ENCODE assay signal across 22 mouse cellular contexts in genomic region chr14:75195530-75195929, GRCm38 (mm10). TPM values are rescaled to one million over a fixed set of nuclear protein-coding genes. Genes with fewer than 3 reads are reported as not detected.
A peak's percentile ranks its signal among the peaks of the same experiment; 100 is the strongest.
DNase-seq lines count a peak whose midpoint lies in the region; ATAC-seq and TF ChIP-seq lines count a peak whose summit lies in the region.
"Had no signal": no experiment of that assay in that cellular context is flagged by ENCODE, and none has a peak within 500 bp of the region (broad histone marks: within the 10 kb centered on the region; RNA-seq: fewer than 3 reads in every experiment).

No protein-coding gene starts in this region.

- no peak for TF ChIP-seq POLR2A in lung, adult 2 months (IDR thresholded peaks at IDR 0.05; ENCODE audit: borderline replicate concordance, extremely low read depth, low read depth, low read length)
- no peak for TF ChIP-seq POLR2A in CH12.LX (IDR thresholded peaks at IDR 0.05; ENCODE audit: low read depth, low read length)

- ATAC-seq in granulocyte monocyte progenitor cell, adult 5-6 weeks (replicated peaks; ENCODE audit: poor library complexity, severe bottlenecking) = peak; percentile 81
- ATAC-seq in intestine, embryonic 15.5 days = no peak
- ATAC-seq in kidney, embryonic 14.5 days (ENCODE audit: low FRiP score, low TSS enrichment) = no peak
- ATAC-seq: hindbrain, embryonic 16.5 days; midbrain, embryonic 16.5 days had no signal

- TF ChIP-seq CTCF in lung, adult 2 months (IDR thresholded peaks at IDR 0.05; ENCODE audit: insufficient read depth, low read length) = no peak
- TF ChIP-seq CTCF in CH12.LX (conservative IDR thresholded peaks at IDR 0.05 in 1 of 2, IDR thresholded peaks at IDR 0.05 in 1 of 2; ENCODE audit: low read depth in 2 of 2, low read length in 2 of 2) = no peak

- no peak overlapping the region for H3K4me3 ChIP-seq in lung, adult 2 months (replicated peaks; ENCODE audit: extremely low read depth, low read depth, low read length)
- H3K4me3 ChIP-seq in CH12.LX (replicated peaks in 1 of 3; ENCODE audit: low read depth in 2 of 3, low read length in 2 of 3, poor library complexity in 1 of 3) = no peak overlapping the region
- peak overlapping the region; percentile 16 for H3K4me3 ChIP-seq in megakaryocyte, embryonic 14.5 days (replicated peaks)
- H3K4me3 ChIP-seq in intestine, embryonic 15.5 days (replicated peaks) = no peak overlapping the region
- H3K4me3 ChIP-seq in kidney, embryonic 14.5 days (ENCODE audit: low read length) = no peak overlapping the region
- H3K4me3 ChIP-seq: layer of hippocampus, adult 2 months; left cerebral cortex, adult 2 months had no signal

- in situ Hi-C loops in CH12.LX (cut with MboI; ENCODE audit: low pct_ligation_motif_present, low pct_unique_long_range_greater_than_20kb, low sequenced_read_pairs) = loop anchor here (10.0 kb wide), 1 partner anchor 141 kb away; no protein-coding TSS in a partner anchor

- peaks cover 23 to 78% of the 10 kb centered on the region in 2 experiments for H3K36me3 ChIP-seq in CH12.LX (replicated peaks in 1 of 2; ENCODE audit: control insufficient read depth in 1 of 2, insufficient read depth in 1 of 2, low read length in 1 of 2)
- H3K36me3 ChIP-seq in megakaryocyte, embryonic 14.5 days (replicated peaks; ENCODE audit: low read length) = peaks cover 20% of the 10 kb centered on the region
- H3K36me3 ChIP-seq in intestine, embryonic 15.5 days = no peaks in the 10 kb centered on the region
- H3K36me3 ChIP-seq in kidney, embryonic 14.5 days (ENCODE audit: control insufficient read depth, insufficient read depth, low read length) = no peaks in the 10 kb centered on the region

- no peak overlapping the region for H3K4me2 ChIP-seq in CH12.LX (ENCODE audit: insufficient read depth, low read depth, poor library complexity, severe bottlenecking)
- no peak overlapping the region for H3K4me2 ChIP-seq in intestine, embryonic 15.5 days (replicated peaks)
- H3K4me2 ChIP-seq in kidney, embryonic 14.5 days (replicated peaks; ENCODE audit: low read depth, low read length) = no peak overlapping the region
- H3K4me2 ChIP-seq: heart, embryonic 11.5 days had no signal

- no peak overlapping the region for H3K9ac ChIP-seq in CH12.LX (ENCODE audit: insufficient read depth, low read depth)
- no peak overlapping the region for H3K9ac ChIP-seq in intestine, embryonic 15.5 days
- no peak overlapping the region for H3K9ac ChIP-seq in kidney, embryonic 14.5 days (ENCODE audit: low read depth, low read length)

- WGBS in lung, adult 2 months = 81% methylated on average over 5 of the region's 5 CpGs
- WGBS in intestine, embryonic 15.5 days = 92% methylated on average over 5 of the region's 5 CpGs
- WGBS in kidney, embryonic 14.5 days = 92% methylated on average over 5 of the region's 5 CpGs

- H3K4me1 ChIP-seq in lung, adult 2 months (ENCODE audit: control insufficient read depth, insufficient read depth, low read length) = no peaks in the 10 kb centered on the region; the same call in 1 of the 2 replicates
- peaks cover 22 to 78% of the 10 kb centered on the region in 2 experiments for H3K4me1 ChIP-seq in CH12.LX (ENCODE audit: control insufficient read depth in 1 of 2, insufficient read depth in 2 of 2)
- peaks cover 3% of the 10 kb centered on the region; the same call in 1 of the 2 replicates for H3K4me1 ChIP-seq in megakaryocyte, embryonic 14.5 days
- H3K4me1 ChIP-seq in intestine, embryonic 15.5 days (replicated peaks) = 0 out of 2 replicates have a peak, but pooled peaks cover 4% of the 10 kb centered on the region
- H3K4me1 ChIP-seq in kidney, embryonic 14.5 days (ENCODE audit: control insufficient read depth, insufficient read depth, low read length) = no peaks in the 10 kb centered on the region

- TF ChIP-seq RAD21 in CH12.LX (IDR thresholded peaks at IDR 0.05; ENCODE audit: low read depth, low read length) = no peak

- dilution Hi-C loops in CH12.LX (cut with MboI; ENCODE audit: extremely low pct_ligation_motif_present, extremely low pct_unique_long_range_greater_than_20kb, low sequenced_read_pairs) = no loop called here

- no peaks in the 10 kb centered on the region for H3K27me3 ChIP-seq in CH12.LX (replicated peaks)
- peaks cover 5% of the 10 kb centered on the region for H3K27me3 ChIP-seq in megakaryocyte, embryonic 14.5 days (replicated peaks)
- no peaks in the 10 kb centered on the region for H3K27me3 ChIP-seq in intestine, embryonic 15.5 days (replicated peaks)
- no peaks in the 10 kb centered on the region for H3K27me3 ChIP-seq in kidney, embryonic 14.5 days (ENCODE audit: control insufficient read depth, insufficient read depth, low read length)

- no peaks in the 10 kb centered on the region for H3K9me3 ChIP-seq in CH12.LX (replicated peaks; ENCODE audit: low read length)
- H3K9me3 ChIP-seq in megakaryocyte, embryonic 14.5 days = peaks cover 4% of the 10 kb centered on the region; the same call in 1 of the 2 replicates
- no peaks in the 10 kb centered on the region for H3K9me3 ChIP-seq in intestine, embryonic 15.5 days
- H3K9me3 ChIP-seq in kidney, embryonic 14.5 days (ENCODE audit: control insufficient read depth, low read length) = no peaks in the 10 kb centered on the region

- H3K27ac ChIP-seq in CH12.LX (ENCODE audit: insufficient read depth, low read depth) = peak overlapping the region; percentile 11; the same call in 1 of the 2 replicates
- no peak overlapping the region for H3K27ac ChIP-seq in intestine, embryonic 15.5 days
- no peak overlapping the region for H3K27ac ChIP-seq in kidney, embryonic 14.5 days (ENCODE audit: low read depth, low read length)
- H3K27ac ChIP-seq: layer of hippocampus, adult 2 months; left cerebral cortex, adult 2 months had no signal

- H3K79me2 ChIP-seq in CH12.LX (replicated peaks; ENCODE audit: control insufficient read depth, extremely low read depth, insufficient read depth, poor library complexity, severe bottlenecking) = peaks cover 69% of the 10 kb centered on the region

- peak; percentile 45 to 54 for DNase-seq in lung, adult 18-20 months
- no peak for DNase-seq in lung, adult 2 months
- DNase-seq in CH12.LX (ENCODE audit: extremely low read depth) = no peak
- no peak for DNase-seq in gastrocnemius, adult 18-20 months (ENCODE audit: low spot score)
- DNase-seq: adrenal gland, postnatal 36 days; cerebellum, adult 9-10 months; gastrocnemius, postnatal 25 days; heart, postnatal 14 days; kidney, adult 11 months; kidney, postnatal 10 days had no signal

- no peak for TF ChIP-seq EP300 in CH12.LX (IDR thresholded peaks at IDR 0.05; ENCODE audit: low read length)

TF ChIP-seq in CH12.LX, 34 proteins besides CTCF, POLR2A, EP300 and RAD21:
- TF ChIP-seq SMC3 (IDR thresholded peaks at IDR 0.05; ENCODE audit: low read depth, low read length) (no peak), GABPA (IDR thresholded peaks at IDR 0.05; ENCODE audit: insufficient replicate concordance, low read depth, low read length) (no peak), NRF1 (IDR thresholded peaks at IDR 0.05; ENCODE audit: low read depth, low read length) (no peak), NELFE (IDR thresholded peaks at IDR 0.05; ENCODE audit: low read depth, low read length) (no peak), ZMIZ1 (IDR thresholded peaks at IDR 0.05; ENCODE audit: low read depth, low read length) (no peak), ZKSCAN1 (IDR thresholded peaks at IDR 0.05; ENCODE audit: borderline replicate concordance, low read depth, low read length) (no peak), IRF4 (IDR thresholded peaks at IDR 0.05; ENCODE audit: low read depth, low read length) (no peak), BHLHE40 (IDR thresholded peaks at IDR 0.05; ENCODE audit: low read depth, low read length) (no peak), JUND (conservative IDR thresholded peaks at IDR 0.05; ENCODE audit: low read depth, low read length) (no peak), SIN3A (IDR thresholded peaks at IDR 0.05; ENCODE audit: low read length) (no peak), MXI1 (IDR thresholded peaks at IDR 0.05; ENCODE audit: low read depth, low read length) (no peak), PAX5 (IDR thresholded peaks at IDR 0.05; ENCODE audit: low read length) (no peak), UBTF (IDR thresholded peaks at IDR 0.05; ENCODE audit: low read depth, low read length) (no peak), TCF12 (IDR thresholded peaks at IDR 0.05; ENCODE audit: low read depth, low read length) (no peak), E2F4 (IDR thresholded peaks at IDR 0.05; ENCODE audit: insufficient replicate concordance, low read depth, low read length) (no peak), CHD1 (IDR thresholded peaks at IDR 0.05; ENCODE audit: low read depth, low read length) (no peak), ETS1 (conservative IDR thresholded peaks at IDR 0.05; ENCODE audit: low read depth, low read length) (no peak), KAT2A (IDR thresholded peaks at IDR 0.05; ENCODE audit: insufficient replicate concordance, low read length) (no peak), MAX (IDR thresholded peaks at IDR 0.05; ENCODE audit: low read length) (no peak), MAZ (IDR thresholded peaks at IDR 0.05; ENCODE audit: low read depth, low read length) (no peak)

RNA-seq across cellular contexts. Expression of gene Cpb2, which starts 46.6 kb away (rescaled TPM):
- polyA plus RNA-seq in lung, adult 2 months (2012; rRNA removed) = 0.09 and 0.10 TPM in 2 replicates
- total RNA-seq in CH12.LX (2012; rRNA removed) = not detected in 2 replicates
- not detected in 2 replicates for total RNA-seq in CH12.LX (2014; rRNA removed)
- polyA plus RNA-seq in CH12.LX (2012; ENCODE audit: insufficient read length, low read depth) = not detected in 2 replicates
- not detected in 2 replicates for total RNA-seq in granulocyte monocyte progenitor cell, adult 5-6 weeks (2014; fragmentation: Nextera tagmentation)
- not detected in 2 replicates for total RNA-seq in granulocyte monocyte progenitor cell, adult 5-6 weeks (2017)
- polyA plus RNA-seq in megakaryocyte, embryonic 14.5 days (2012; ENCODE audit: insufficient read depth, low replicate concordance) = not detected in 2 replicates
- 4.0 and 4.7 TPM in 2 replicates for polyA plus RNA-seq in intestine, embryonic 15.5 days (2015; fragmentation: Nextera tagmentation; extraction: Ambion mirVana)
- 13.2 and 14.6 TPM in 2 replicates for polyA plus RNA-seq in kidney, embryonic 14.5 days (2014; fragmentation: Nextera tagmentation; extraction: Ambion mirVana)
- total RNA-seq in gastrocnemius, adult 18-20 months (2021) = not detected
- total RNA-seq: adrenal gland, postnatal 36 days; gastrocnemius, postnatal 25 days; heart, postnatal 14 days; layer of hippocampus, adult 2 months; left cerebral cortex, adult 2 months had no signal
- polyA plus RNA-seq: C2C12; embryonic facial prominence, embryonic 14.5 days; hindbrain, embryonic 16.5 days; limb, embryonic 11.5 days; midbrain, embryonic 16.5 days had no signal

Comparison
In these comparisons a context has a peak if more than half of its experiments do, and no peak if none do; other contexts are left out.
1. DNase-seq: peak in lung, adult 18-20 months (2 of 2); none in lung, adult 2 months (single experiment), CH12.LX (single experiment) and gastrocnemius, adult 18-20 months (single experiment).